Mouse (Mus musculus): ENCODE data around the gene Rfwd3.

DNA sequence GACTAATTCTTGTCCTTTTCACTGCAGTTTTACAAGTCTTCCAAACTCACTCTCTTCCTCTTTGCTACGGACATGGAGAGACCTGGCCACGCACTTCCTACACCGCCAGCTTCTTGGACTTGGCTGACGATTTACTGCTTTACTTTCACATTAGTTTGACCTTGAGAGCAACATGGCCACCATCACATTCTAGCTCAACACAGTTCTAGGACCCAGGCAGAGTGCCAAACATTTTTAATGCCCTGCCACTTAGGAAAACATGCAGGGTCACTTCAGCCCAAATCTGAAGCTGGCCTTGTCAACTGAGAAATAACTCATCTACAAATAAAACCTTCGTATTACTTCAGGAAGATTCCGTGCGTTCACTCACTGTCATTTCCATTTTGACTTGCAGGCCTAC lies 8.3 kb downstream of the Rfwd3 start:
- TF ChIP-seq POLR2A (IDR thresholded peaks at IDR 0.05; ENCODE audit: insufficient read length, low read depth) (no peak), MYOG (IDR thresholded peaks at IDR 0.05; ENCODE audit: control insufficient read depth in 1 of 3, insufficient read depth in 1 of 3, insufficient read length in 2 of 3, low read depth in 2 of 3) (no peak), SRF (IDR thresholded peaks at IDR 0.05; ENCODE audit: control insufficient read depth, insufficient read length, low read depth) (no peak), TCF12 (IDR thresholded peaks at IDR 0.05; ENCODE audit: insufficient read depth, poor library complexity, severe bottlenecking) (no peak), MAX (IDR thresholded peaks at IDR 0.05; ENCODE audit: low read depth) (no peak), REST (IDR thresholded peaks at IDR 0.05; ENCODE audit: insufficient read depth, insufficient read length) (no peak), E2F4 (IDR thresholded peaks at IDR 0.05; ENCODE audit: insufficient read depth) (no peak)
